Mouse (Mus musculus): ENCODE measurements around the gene Itprid1.

DNA sequence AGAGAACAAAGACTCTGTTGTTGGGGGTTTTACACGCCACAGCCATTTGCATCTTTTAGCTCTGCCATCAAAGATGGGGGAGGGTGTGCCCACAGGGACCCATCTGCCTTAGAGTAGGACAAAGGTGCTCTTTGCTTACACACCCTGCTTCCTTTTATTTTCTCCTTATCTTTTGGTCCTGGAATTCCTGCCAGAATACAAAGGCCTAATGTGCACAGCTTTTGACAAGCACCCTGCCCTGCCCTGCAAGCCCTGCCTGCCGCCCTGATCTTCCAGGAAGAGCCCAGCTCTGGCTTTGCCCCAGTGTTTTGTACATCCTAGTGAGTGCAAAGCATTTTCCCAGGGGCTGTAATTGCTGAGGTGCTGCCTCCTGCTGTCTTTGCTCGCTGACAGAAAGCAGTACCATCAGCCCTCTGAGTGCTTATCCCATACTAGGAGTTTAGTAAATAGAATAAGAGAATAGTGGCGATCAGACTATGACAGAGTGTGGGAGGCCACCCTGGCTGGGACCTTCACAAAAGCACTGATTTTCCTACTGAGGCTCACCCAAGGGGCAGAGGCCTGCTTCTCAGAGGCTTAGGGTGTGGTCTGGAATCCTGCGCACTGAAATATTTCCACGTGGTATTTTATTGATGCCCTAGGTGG is 44.7 kb upstream of the Itprid1 start:
- TF ChIP-seq CTCF (IDR thresholded peaks at IDR 0.05; ENCODE audit: borderline replicate concordance, control insufficient read depth, extremely low read depth, insufficient read depth, low read length, poor library complexity), result no peak
- no peak for TF ChIP-seq POLR2A (IDR thresholded peaks at IDR 0.05; ENCODE audit: control insufficient read depth, extremely low read depth, insufficient read depth, low read length, poor library complexity)
